Mouse (Mus musculus): ENCODE measurements at regions not wholly inside any gene's neighbourhood (a gene's known extent, or its start where the extent isn't known, plus 50 kb on each side); places are given as distances from the start of the nearest gene placed in this dataset.
A peak's percentile ranks its signal among the peaks of the same experiment; 100 is the strongest.

DNA sequence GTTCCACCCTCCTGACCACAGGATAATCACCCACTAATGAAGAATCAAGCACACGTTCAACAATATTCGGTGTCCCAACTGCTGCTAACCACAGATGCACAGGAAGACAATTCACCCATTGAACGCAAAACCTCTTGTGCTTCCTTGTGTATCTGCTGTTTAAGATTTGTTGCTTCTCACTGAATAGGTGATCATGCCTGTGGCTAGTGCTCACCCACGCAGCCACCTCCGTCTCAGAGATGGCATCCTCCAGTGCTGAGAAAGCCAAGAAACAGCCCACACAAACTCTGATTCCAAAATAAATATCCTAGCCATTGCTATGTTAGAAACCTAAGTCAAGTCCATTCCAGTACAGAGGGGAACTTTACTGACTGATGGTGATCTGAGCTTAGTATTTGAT is 520.7 kb upstream of the Adamts16 start:
- no peak overlapping the region for H3K4me3 ChIP-seq (ENCODE audit: low read depth, low read length)
- no peak overlapping the region for H3K9ac ChIP-seq
- no peak for TF ChIP-seq CTCF (IDR thresholded peaks at IDR 0.05; ENCODE audit: low read depth)
- WGBS, result 86% methylated on average over 5 of the region's 5 CpGs
- H3K4me1 ChIP-seq (ENCODE audit: insufficient read depth), result no peaks in the 10 kb centered on the region
- no peaks in the 10 kb centered on the region for H3K9me3 ChIP-seq (ENCODE audit: low read length)
- peaks cover 7% of the 10 kb centered on the region; the same call in 1 of the 2 replicates for H3K27me3 ChIP-seq (ENCODE audit: insufficient read depth, low read length)
- H3K4me2 ChIP-seq (ENCODE audit: low read depth), result no peak overlapping the region
- H3K36me3 ChIP-seq (ENCODE audit: insufficient read depth), result no peaks in the 10 kb centered on the region
- H3K27ac ChIP-seq (ENCODE audit: low read depth, low read length), result no peak overlapping the region
- DNase-seq, result no peak
- ATAC-seq, result no peak

DNA sequence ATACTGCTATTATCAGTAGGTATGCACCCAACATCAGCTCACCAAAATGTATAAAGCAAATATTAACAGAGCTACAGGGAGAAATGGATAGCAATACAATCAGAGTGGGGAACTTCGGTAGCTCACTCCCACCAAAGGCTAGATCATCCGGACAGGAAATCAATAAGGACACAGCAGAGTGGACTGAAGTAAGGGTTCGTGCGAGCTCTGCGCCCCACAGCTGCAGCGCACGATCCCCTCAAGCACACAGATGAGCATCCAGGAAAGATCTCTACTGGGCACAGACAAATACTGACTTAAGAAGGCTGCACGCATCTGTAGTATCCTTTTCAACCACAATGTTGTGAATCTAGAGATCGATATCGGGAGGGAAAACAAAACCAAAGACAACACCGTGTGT is 517.5 kb upstream of the Adamts16 start:
- no peak overlapping the region for H3K4me3 ChIP-seq (ENCODE audit: low read depth, low read length)
- no peaks in the 10 kb centered on the region for H3K4me1 ChIP-seq (ENCODE audit: insufficient read depth)
- H3K4me2 ChIP-seq (ENCODE audit: low read depth), result no peak overlapping the region
- no peaks in the 10 kb centered on the region for H3K36me3 ChIP-seq (ENCODE audit: insufficient read depth)
- TF ChIP-seq CTCF (IDR thresholded peaks at IDR 0.05; ENCODE audit: low read depth), result no peak
- H3K27me3 ChIP-seq (ENCODE audit: insufficient read depth, low read length), result peaks cover 7% of the 10 kb centered on the region; the same call in 1 of the 2 replicates
- no peak for DNase-seq
- H3K27ac ChIP-seq (ENCODE audit: low read depth, low read length), result no peak overlapping the region
- no peak for ATAC-seq
- H3K9me3 ChIP-seq (ENCODE audit: low read length), result no peaks in the 10 kb centered on the region
- WGBS, result 91% methylated on average over 11 of the region's 11 CpGs
- H3K9ac ChIP-seq, result no peak overlapping the region

DNA sequence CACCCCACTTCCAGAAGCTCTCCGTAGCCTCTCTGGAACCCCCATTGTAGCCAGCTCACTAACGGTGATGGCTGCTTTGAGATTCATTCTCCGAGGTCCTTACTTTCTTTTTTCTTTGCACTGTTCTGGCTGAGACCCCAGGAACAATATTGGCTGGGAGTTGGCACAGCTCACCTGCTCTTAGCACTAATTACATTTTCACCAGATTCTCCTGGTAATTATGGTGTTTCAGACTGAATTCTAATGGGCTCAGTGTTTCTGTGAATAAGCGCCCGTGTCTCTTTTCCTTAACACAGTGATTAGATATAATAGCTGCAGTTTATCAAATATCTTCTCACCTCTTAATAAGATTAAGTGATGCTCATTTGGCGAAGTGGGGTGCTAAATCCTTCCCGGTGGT is 509.2 kb upstream of the Adamts16 start:
- H3K27ac ChIP-seq (ENCODE audit: low read depth, low read length), result no peak overlapping the region
- WGBS, result 17% methylated on average over 7 of the region's 7 CpGs

DNA sequence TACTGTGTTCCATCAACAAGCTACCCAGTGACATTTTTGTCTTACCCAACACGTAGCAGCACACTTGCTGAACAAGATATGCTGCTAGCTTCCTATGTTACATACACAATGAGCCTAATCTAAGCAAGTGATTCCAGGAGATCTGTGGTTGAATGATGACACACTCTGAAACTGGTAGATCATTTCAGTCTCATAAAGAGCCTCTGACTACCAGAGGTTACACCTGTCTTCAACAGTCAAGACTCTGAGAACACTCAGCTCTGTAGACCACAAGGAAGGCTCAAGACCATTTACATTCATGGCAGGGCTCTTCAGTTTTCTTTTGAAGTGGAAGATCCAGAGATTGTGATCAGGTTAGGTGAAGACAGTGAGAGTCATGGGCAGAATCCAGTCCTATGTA is 501.3 kb upstream of the Adamts16 start:
- no peak for ATAC-seq
- Histone ChIP-seq H3K4me1 (ENCODE audit: insufficient read depth) (no peaks in the 10 kb centered on the region), H3K9me3 (ENCODE audit: low read length) (no peaks in the 10 kb centered on the region), H3K27me3 (ENCODE audit: insufficient read depth, low read length) (no peaks in the 10 kb centered on the region), H3K4me3 (ENCODE audit: low read depth, low read length) (no peak overlapping the region), H3K4me2 (ENCODE audit: low read depth) (no peak overlapping the region), H3K9ac (no peak overlapping the region), H3K27ac (ENCODE audit: low read depth, low read length) (no peak overlapping the region), H3K36me3 (ENCODE audit: insufficient read depth) (no peaks in the 10 kb centered on the region)
- DNase-seq, result no peak
- 87% methylated on average over 1 of the region's 1 CpGs for WGBS
- no peak for TF ChIP-seq CTCF (IDR thresholded peaks at IDR 0.05; ENCODE audit: low read depth)

More for the DNA sequence above, 509.2 kb upstream of the Adamts16 start:
- Histone ChIP-seq H3K9me3 (ENCODE audit: low read length) (no peaks in the 10 kb centered on the region), H3K4me3 (ENCODE audit: low read depth, low read length) (no peak overlapping the region), H3K27me3 (ENCODE audit: insufficient read depth, low read length) (no peaks in the 10 kb centered on the region), H3K36me3 (ENCODE audit: insufficient read depth) (no peaks in the 10 kb centered on the region), H3K4me2 (ENCODE audit: low read depth) (peak overlapping the region; percentile 1; the same call in 1 of the 2 replicates), H3K9ac (no peak overlapping the region), H3K4me1 (ENCODE audit: insufficient read depth) (no peaks in the 10 kb centered on the region)
- ATAC-seq (no peak; the same call in 1 of the 2 replicates), DNase-seq (peak; percentile 41)
- TF ChIP-seq CTCF (IDR thresholded peaks at IDR 0.05; ENCODE audit: low read depth), result no peak

DNA sequence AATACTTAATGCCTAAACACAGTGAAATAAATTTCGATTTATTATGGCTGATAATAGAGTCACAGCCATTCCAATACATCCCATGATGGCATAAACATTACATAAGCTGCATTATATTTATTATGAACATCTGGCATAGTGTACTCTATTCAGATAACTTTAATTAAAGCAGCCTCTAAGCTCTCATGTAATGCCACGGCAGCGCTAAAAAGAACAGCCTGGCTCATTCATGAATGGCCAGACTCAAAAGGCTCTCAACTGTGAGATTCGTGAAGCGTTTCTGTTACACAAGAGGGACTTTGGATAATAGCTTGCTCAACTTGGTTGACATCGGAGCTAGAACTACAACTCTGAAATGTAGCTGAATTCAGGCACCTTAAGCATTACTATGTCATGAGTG is 497.1 kb upstream of the Adamts16 start:
- Histone ChIP-seq H3K4me2 (ENCODE audit: low read depth) (no peak overlapping the region), H3K9me3 (ENCODE audit: low read length) (no peaks in the 10 kb centered on the region), H3K9ac (no peak overlapping the region), H3K27ac (ENCODE audit: low read depth, low read length) (no peak overlapping the region), H3K4me3 (ENCODE audit: low read depth, low read length) (no peak overlapping the region), H3K27me3 (ENCODE audit: insufficient read depth, low read length) (no peaks in the 10 kb centered on the region), H3K36me3 (ENCODE audit: insufficient read depth) (no peaks in the 10 kb centered on the region), H3K4me1 (ENCODE audit: insufficient read depth) (no peaks in the 10 kb centered on the region)
- ATAC-seq (no peak; the same call in 1 of the 2 replicates), DNase-seq (no peak)
- TF ChIP-seq CTCF (IDR thresholded peaks at IDR 0.05; ENCODE audit: low read depth), result no peak
- WGBS, result 11% methylated on average over 6 of the region's 6 CpGs

DNA sequence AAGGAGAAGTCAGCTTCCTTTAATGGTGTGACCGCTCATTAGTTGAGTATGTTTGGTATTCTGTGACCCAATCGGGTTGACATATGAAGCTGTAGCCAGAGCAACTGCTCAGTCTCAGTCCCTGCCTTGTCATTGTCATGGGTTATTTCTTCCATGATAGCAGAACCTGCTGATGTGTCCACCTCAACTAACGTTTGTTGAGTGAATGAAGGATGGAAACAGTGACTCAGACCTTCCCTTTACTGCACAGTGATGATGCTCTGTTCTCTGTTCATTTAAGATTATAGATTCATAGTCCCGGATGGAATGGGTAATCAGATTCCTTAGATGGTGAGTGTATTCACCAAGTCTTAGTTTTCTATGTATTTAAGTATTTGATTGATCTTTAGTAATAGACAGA is 493.3 kb upstream of the Adamts16 start:
- no peaks in the 10 kb centered on the region for H3K9me3 ChIP-seq (ENCODE audit: low read length)
- ATAC-seq (no peak), DNase-seq (no peak)
- H3K4me1 ChIP-seq (ENCODE audit: insufficient read depth), result 0 out of 2 replicates have a peak, but pooled peaks cover 4% of the 10 kb centered on the region
- WGBS, result 86% methylated on average over 4 of the region's 4 CpGs
- no peak overlapping the region for H3K4me3 ChIP-seq (ENCODE audit: low read depth, low read length)
- no peak overlapping the region for H3K9ac ChIP-seq
- H3K27ac ChIP-seq (ENCODE audit: low read depth, low read length), result no peak overlapping the region
- H3K27me3 ChIP-seq (ENCODE audit: insufficient read depth, low read length), result no peaks in the 10 kb centered on the region
- no peak overlapping the region for H3K4me2 ChIP-seq (ENCODE audit: low read depth)
- TF ChIP-seq CTCF (IDR thresholded peaks at IDR 0.05; ENCODE audit: low read depth), result no peak
- H3K36me3 ChIP-seq (ENCODE audit: insufficient read depth), result no peaks in the 10 kb centered on the region

DNA sequence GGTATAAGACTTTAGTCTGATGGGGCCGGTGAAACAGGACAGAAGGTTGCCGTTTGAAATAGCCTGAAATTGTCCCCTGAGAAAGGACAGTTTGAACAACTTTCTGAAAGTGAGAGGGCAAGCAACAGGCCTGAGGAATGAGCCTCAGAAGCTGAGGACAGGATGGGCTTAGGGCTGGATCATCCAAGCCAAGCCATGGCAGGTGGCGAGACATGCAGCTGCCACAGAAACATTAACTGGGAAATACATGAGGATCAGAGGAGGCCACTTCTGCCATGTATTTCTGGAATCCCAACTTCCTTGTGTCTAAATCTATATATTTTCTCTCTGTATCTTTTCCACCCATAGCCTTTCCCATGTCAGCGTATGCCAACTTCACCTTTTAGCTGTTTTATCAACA is 491.5 kb upstream of the Adamts16 start:
- Histone ChIP-seq H3K27me3 (ENCODE audit: insufficient read depth, low read length) (no peaks in the 10 kb centered on the region), H3K4me3 (ENCODE audit: low read depth, low read length) (no peak overlapping the region), H3K27ac (ENCODE audit: low read depth, low read length) (no peak overlapping the region), H3K4me2 (ENCODE audit: low read depth) (no peak overlapping the region), H3K9me3 (ENCODE audit: low read length) (no peaks in the 10 kb centered on the region), H3K4me1 (ENCODE audit: insufficient read depth) (0 out of 2 replicates have a peak, but pooled peaks cover 4% of the 10 kb centered on the region), H3K36me3 (ENCODE audit: insufficient read depth) (no peaks in the 10 kb centered on the region), H3K9ac (no peak overlapping the region)
- no peak for TF ChIP-seq CTCF (IDR thresholded peaks at IDR 0.05; ENCODE audit: low read depth)
- DNase-seq (no peak), ATAC-seq (no peak)
- WGBS, result 96% methylated on average over 4 of the region's 4 CpGs
